Mouse (Mus musculus) fat pad, adult 2 months (tissue): ENCODE results near the gene Gbf1.
"Not testable (repeated sequence)": the region's sequence is repeated elsewhere in the genome, so short reads cannot be mapped to it uniquely, and the experiment has no call there.

Experiments used
- DNase-seq: peaks from one replicate; pipeline ENCODE4 v3.0.0-alpha.2; 2011; ENCODE audit warnings: low read depth, low spot score; ENCODE audit errors: extremely low read depth

Gene Gbf1

DNA sequence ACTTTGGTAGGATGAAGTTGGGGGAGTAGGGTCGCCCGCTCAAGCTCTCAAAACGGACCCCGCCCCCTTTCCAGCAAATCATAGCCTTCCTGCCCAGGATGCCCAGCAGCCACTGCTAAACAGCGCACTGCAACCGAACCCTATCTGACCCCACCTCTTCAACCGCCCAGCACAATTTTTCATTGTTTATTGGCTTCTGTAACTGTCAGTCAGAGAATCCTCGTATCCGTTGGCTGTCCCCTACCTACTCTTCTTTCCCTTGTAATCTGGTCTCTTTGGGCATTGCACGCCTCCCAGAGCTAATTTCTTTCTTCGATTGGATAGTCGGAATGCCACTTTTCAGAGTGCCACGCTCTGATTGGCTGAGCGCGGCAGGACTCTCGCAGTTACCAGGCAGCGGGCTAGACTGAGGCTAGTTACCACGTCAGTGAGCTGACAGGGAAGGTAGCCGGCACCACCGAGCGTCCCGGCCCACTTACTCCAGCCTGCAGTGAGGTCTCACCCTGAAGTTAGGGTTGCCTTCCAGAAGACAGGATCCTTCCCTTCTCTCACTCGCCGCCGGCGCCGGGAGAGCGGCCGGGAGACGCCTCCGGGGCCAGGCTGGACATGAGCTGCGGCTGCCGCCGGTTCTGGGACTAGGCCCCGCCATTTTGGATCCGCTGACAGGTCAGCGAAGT lies at the start of gene Gbf1:
Gene Gbf1, plus strand, starts transcription at position 383 of the 677 bp plus-strand sequence.
- peak; percentile 96 for DNase-seq

DNA sequence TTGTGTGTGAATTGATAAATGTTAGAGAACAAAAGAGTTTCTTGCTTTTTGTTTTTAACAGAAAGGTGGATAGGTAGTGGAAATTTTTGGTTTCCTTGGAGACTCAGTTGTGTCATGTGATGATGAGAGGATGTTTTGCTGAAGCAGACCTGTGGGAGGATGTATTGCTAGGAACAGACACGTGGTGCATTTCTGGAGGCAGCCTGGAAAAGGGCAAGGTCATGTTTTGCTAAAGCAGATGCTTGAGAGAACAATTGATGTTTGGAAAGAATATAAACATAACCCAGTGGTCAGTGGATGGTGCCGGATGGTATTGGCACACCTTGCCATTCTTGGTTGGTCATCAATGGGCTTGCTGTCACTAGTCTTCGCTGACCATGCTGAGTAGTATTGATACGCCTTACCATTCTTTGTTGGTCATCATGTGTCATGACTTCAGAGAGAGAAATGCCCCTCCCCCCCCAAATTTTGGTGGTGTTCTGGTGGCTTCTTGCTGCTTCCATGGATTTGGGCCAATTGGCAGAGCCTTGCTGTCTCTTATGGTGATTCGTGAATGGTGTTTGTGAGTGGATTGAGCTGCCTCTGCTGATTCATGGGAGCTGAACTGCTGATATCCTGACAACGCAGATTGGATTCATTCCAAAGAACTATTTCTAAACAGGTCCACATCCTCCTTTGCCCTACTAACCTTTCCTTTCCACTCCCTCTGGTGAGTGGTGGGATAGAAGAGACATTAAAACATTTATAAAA lies 48.7 kb upstream of the Gbf1 start:
- no peak for DNase-seq

DNA sequence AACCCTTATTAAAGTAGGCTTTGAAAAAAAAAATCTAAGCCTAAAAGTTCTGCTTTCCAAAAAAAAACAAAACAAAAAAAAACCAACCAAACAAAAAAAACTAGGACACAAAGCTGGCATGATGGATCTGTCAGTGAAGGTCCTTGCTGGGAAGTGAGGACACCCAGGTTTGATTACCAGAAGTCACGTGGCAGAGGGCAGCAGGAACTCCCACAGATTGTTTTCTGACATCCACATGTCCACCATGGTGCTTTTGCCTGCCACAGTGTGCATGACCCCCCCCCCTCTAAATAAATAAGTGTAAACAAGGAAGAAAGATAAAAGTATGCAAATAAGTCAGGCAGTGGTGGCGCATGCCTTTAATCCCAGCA lies 48.1 kb upstream of the Gbf1 start:
- DNase-seq, result no peak

DNA sequence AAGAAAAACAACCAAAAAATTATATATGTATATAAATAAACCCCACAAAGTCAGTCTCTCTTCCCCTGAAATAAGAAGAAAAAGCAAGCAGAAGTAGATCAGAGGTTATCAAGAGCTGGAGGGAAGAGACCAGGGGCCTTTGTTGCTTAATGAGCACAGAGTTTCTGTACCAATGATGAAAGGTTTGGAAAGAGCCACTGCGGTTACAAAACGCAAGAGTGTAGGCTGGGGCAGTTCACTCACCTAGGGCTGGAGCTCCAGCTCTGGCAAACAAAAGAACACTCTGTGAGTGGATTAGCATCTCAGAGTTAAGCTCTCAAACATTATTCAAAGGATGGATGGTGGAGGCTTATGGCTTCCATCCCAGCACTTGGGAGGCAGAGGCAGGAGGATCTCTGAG lies 42.1 kb upstream of the Gbf1 start:
- peak; percentile 50 for DNase-seq

DNA sequence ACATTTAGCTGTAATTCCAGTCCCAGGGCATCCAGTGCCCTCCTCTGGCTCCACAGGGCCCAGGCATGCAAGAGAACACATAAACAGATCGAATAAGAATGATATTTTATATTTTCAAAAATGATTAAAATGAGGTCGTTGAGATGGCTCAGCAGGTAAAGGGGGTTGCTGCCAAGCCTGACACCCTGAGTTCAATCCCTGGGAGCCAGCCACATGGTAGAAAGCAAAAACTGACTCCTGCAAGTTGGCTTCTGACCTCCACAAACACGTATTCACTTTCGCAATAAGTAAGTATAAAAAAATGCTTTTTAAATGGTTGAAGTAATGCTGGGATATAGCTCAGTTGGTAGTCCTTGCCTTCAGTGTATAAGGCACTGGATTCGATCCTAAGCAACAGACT lies 41.5 kb upstream of the Gbf1 start:
- DNase-seq, result no peak

DNA sequence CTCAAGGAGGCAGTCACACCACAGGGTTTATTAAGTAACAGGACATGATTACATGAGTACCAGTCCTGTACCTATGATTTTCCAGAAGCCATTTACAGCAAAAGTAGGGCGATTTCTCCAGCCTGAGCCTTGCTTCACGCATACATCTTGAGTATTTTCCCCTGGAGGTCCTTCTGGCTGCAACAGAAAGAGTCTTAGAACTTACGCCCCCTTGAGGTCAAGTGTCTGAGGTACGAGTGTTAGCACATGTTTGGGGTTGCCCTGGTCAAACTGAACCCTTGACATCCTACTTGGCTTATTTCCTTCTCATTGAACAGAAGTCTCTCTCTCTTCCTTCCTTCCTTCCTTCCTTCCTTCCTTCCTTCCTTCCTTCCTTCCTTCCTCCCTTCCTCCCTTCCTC lies 37.7 kb upstream of the Gbf1 start:
- no peak for DNase-seq

DNA sequence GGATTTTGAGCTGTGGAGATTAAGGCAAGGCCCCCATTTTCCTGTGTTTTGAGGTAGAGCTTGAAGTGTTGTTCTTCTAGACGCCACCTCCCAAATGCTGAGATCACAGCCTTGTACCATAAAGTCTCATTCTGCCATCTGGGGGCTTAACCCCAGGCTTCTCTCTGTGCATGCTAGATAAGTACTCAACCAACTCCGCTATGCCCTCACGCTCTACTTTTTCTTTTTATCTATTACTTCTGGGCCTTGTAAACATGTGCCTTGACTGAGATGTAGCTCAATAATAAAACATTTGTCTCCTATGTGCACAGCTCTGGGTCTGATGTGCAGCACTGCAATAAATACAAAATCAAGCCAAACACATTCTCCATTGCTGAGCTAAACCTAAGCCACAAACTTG lies 32.9 kb upstream of the Gbf1 start:
- no peak for DNase-seq

DNA sequence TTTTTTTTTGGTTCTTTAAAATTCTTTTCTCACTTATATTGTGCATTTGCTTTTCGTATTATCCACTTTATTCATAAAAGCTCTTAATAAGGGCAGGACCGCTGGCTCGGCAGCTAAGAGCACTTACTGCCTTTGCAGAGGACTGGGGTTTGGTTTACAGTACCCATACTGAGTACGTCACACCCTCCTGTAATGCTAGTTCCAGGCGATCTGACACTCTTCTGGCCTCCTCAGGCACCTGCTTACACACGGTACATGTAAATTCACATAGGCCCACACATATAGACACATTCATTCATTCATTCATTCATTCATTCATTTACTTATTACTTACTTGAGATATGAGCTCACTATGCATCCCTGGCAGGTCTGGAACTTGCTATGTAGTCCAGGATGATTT lies 31.4 kb upstream of the Gbf1 start:
- DNase-seq, result no peak

DNA sequence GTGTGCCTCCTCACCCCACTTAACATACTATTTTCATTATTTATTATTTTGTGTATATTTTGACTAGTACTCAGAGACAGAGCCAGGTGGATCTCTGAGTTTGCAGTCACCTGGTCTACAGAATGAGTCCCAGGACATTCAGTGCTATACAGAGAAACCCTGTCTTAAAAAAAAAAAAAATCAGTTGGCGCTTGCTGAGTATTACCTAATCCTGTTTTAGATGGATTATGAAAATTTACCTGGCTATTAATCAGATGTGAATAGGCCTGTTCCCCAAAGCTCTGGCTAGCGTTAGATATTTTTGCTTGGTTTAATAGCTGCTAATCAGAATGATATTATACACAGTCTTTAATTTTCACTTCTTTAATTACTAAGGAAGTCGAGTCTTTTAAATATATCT lies 28.4 kb upstream of the Gbf1 start:
- peak; percentile 19 for DNase-seq

DNA sequence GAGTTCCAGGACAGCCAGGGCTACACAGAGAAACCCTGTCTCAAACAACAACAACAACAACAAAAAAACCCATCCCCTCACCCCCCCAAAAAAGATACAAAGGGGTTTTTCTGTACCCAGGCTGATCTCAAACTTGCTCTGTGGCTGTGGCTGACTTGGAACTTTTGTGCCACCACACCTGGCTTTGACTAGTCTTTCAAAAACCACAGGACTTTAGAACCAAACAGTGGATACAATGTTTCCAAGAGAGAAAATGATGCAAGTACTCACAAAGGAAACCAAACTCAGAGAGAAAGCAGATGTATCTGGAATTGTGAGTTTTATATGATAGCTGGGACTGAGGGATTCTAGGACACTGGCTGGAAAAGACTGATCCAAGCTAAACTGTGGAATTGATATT lies 27.7 kb upstream of the Gbf1 start:
- DNase-seq, result no peak

DNA sequence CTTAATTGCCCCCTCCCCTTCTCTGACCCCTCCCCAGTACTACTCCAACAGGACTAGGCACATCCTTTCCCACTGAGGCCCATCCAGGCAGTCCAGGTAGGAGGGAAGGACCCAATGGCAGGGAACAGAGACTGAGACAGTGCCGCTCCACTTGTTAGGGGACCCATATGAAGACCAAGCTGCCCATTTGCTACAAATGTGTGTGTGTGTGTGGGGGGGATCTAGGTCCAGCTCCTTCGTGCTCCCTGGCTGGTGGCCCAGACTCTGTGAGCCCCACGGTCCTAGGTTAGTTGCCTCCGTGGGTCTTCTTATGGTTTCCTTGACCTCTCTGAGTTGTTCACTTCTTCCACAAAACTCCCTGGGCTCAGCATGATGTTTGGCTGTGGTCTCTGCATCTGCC lies 26.0 kb upstream of the Gbf1 start:
- no peak for DNase-seq

DNA sequence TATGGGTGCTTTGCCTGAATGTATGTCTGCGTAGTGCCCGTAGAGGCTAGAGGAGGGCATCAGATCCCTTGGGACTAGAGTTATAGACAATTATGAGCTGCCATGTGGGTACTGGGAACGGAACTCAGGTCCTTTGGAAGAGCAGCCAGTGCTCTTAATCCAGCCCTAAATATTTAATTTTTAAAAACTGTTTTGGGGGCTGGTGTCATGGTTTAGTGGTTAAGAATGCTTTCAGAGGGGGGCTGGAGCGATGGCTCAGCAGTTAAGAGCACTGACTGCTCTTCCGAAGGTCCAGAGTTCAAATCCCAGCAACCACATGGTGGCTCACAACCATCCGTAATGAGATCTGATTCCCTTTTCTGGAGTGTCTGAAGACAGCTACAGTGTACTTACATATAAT lies 22.6 kb upstream of the Gbf1 start:
- DNase-seq, result not testable (repeated sequence)

DNA sequence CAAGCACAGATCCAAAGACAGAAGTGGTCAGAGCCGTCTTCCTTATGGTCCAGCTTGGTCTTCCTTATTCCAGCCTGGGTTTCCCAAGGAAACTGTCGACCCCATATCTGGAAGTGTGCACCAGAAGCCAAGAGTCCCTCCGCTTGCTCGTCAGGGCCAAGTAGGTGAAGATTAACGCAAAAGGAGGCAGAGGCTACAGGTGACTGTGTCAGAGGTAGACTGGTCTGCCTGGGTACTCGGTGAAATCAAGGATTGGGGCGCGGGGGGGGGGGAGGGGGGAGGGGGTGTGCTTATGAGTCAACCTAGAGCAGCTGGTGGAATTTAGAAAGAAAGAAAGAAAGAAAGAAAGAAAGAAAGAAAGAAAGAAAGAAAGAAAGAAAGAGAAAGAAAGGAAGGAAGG lies 21.0 kb upstream of the Gbf1 start:
- DNase-seq, result no peak

DNA sequence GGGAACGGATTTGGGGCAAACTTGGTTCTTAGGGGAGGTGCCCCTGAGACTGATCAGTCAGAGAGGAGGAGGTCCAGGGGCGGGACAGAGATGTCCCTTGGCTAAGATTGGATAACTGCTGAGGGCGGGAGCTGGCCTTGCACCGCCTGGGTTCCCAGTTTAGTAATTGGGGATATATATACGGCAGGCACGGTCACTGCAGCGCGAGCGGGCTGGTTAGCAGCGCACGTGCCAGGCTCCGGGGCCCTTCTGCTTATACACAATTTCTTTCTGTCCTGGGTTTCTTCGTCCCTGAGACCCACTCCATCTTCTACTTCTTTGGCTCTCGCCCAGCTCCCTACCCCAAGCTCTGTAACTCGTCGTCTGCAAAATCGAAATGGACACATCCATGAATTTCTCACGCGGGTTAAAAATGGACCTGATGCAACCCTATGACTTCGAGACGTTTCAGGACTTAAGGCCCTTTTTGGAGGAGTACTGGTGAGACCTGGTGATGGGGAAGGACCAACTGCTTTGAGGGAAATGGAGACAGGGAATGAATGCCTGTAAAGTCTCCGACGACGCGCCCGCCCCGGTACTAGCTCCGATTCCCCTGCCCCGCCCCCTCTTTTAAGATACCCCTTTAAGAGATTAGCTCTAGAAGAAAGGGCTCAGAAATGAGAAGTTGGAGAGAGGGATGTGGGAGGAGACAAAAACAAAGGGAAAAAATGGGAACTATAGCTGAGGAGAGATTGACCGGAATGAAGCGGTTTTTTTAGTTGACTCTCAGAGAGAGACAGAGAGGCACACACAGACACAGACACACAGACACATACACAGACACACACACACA lies 20.4 kb upstream of the Gbf1 start, which contains the start of gene Elovl3:
Gene Elovl3, plus strand, starts transcription at position 204 of the 832 bp plus-strand sequence.
- DNase-seq, result no peak

DNA sequence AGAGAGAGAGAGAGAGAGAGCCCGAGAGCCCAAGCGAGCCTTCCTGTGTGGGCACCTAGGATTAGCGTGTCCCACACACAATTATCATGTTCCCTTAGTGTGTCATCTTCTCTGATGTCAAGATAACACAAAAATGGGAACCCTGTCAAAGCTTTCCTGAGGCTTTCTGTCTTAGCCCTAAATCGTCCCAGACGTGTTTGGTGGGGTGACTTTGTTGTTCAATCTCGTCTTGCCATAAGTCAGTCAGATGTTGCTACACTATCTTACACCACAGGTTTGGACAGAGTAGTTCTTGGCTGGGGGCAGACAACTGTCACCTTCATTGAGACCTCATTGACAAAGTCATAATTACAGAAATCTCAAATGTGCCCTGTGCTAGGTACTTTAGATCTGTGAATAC lies 19.7 kb upstream of the Gbf1 start:
- peak; percentile 55 for DNase-seq

DNA sequence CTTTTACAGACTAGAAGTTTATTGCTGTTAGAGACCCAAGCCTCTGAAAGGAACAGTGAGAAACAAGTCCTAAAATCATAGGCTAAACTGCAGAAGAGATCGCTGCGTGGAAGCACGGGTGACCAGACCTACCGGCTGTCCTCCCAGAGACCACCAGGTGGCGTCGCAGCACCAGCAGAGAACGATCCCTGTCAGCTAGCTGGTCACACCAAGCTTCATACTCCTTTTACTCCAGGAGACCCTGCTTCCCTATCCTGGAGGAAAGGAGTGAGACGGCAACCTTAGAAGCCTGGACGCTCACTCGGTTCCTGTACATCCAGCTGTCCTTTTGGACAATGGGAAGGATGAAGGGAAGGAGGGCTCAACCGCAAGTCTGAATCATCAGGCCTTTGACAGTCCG lies 17.0 kb upstream of the Gbf1 start:
- no peak for DNase-seq

DNA sequence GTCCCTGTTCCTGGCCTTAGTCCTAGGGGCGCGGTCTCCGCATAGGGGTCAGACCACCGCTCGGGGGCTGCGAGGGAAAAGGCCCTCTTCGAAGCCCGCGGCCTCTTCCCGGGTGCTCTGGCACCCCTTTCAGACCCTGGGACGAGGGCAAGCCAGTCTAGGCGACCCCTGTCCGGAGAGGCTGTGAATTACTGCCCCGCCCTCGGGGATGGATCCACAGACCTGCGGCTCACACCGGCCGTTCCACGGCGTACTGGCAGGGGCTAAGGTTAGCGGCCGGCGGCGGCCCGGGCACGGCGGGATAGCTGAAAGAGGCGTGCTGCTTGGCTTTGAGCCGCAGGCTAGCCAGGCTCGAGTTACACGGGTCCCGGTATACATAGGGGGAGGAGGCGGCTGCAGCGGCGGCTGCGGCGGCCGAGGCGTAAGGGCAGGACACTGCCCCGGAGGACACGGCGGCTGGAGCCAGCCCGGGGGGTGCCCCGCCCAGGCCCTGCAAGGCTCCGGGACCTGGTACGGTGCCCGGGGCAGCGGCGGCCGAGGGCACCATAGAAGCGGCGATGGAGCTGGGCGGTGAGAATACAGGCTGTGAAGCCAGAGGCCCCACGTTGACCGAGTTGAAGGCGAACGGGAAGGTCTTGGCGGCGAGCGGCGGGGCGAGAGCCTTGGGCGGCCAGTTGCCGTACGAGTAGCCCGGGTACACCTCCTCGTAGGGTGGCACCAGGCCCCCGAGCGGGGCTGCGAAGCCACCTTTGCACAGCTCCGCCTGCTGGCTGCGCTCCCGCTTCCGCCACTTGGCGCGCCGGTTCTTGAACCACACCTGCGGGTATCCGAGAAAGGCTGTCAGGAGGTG lies 16.3 kb upstream of the Gbf1 start:
- DNase-seq, result no peak

DNA sequence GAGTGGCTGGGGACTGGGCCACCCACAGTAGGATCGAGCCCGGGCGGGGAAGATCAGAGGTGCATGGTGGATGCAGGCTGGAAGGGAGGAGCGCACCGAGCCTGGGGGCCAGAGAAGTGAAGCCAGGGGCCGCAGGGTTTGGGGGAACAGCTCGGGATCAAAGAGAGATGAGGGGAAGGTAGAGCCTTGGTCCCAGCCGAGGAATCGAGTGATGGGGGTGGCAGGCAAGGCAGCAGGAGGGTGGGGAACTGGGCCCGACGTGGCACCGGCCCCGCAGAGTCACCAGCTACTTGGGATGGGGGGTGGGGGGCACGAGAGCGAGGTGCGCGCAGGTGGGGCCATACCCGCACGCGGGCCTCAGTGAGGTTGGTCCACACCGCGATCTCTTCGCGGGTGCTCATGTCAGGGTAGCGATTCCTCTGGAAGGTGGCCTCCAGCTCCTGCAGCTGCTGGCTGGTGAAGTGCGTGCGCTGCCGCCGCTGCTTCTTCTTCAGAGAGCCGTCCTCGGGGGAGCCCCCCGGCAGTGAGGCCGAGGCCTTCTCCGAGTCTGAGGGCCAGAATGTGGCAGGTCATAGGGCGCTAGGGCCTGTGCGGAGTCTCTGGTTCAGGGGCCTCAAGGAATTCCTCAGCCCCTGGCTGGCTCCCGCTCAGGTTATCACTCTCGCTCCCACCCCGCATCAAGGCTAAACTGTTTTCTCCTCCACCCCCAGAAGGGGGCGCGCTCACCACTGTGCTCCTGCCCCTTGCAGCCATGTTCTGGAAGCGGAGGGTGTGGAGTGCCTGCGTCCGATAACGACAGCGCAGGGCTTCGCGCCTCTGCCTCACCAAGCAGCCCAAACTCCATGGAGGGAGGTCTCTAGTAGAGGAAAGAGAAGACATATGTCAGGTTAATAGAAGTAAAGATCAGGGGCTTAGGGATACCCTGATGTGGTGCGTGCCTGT lies 15.4 kb upstream of the Gbf1 start:
- no peak for DNase-seq

DNA sequence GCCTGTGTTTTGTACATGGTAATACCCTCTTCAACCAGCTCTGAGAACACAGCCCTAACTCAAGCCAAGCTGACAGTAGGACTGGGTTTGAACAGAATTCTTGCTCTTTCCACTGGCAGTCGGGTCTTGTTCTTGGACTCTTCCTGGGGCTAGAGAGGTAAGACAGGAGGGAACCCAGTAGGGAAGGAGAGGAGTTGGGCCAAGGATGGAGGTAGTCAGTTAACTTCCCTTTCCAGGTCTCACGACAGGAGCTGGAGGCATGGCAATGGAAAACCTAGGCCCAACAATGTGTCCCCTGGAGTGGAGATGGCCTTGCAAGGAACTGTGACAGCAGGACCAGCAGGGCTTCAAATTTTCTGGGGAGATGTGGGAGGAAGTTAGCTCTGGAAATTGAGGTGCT lies 12.0 kb upstream of the Gbf1 start:
- no peak for DNase-seq

DNA sequence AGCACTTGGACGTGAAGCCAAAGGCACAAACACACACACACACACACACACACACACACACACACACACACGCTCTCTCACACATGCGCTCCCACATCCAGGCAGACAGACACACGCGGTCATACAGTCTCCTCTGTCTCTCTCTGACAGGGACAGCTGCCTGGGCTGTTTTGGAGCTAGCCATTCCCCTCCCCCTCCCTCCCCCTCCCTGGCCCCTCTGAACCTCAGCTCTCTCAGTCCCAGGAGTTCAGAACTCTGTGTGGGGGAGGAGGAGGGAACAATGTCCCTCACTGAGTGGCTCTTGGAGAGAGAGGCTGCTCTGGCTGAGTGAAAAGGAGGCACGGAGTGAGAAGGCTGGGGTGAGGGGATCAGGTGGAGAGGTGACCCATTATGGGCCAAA lies 11.2 kb upstream of the Gbf1 start:
- no peak for DNase-seq
